ENCODE assay signal across 18 mouse cellular contexts in genomic region chr13:113584431-113584830, GRCm38 (mm10).
"Had no signal": no experiment of that assay in that cellular context is flagged by ENCODE, and none has a peak within 500 bp of the region (broad histone marks: within the 10 kb centered on the region; RNA-seq: fewer than 3 reads in every experiment).

No protein-coding gene starts in this region.

- DNase-seq: lung, embryonic 14.5 days; lung, postnatal 10 days; lung, postnatal 4 days; midbrain, embryonic 14.5 days; retina, postnatal 1 day; right cerebral cortex, adult 18-20 months; right cerebral cortex, postnatal 25 days; right cerebral cortex, postnatal 4 days; spleen, adult 18-20 months; thymus, adult 18-20 months; thymus, postnatal 14 days; thymus, postnatal 36 days had no signal

- H3K36me3 ChIP-seq: midbrain, embryonic 10.5 days; midbrain, embryonic 12.5 days; neural tube, embryonic 13.5 days; neural tube, embryonic 15.5 days had no signal

- ATAC-seq: midbrain, embryonic 16.5 days had no signal

- H3K27me3 ChIP-seq: midbrain, embryonic 12.5 days; neural tube, embryonic 13.5 days; neural tube, embryonic 15.5 days had no signal

- H3K4me3 ChIP-seq: midbrain, embryonic 10.5 days; midbrain, embryonic 12.5 days; myocyte; neural tube, embryonic 13.5 days; neural tube, embryonic 15.5 days had no signal

- H3K27ac ChIP-seq: midbrain, embryonic 10.5 days; midbrain, embryonic 12.5 days; neural tube, embryonic 13.5 days; neural tube, embryonic 15.5 days had no signal

- H3K9me3 ChIP-seq: midbrain, embryonic 10.5 days; midbrain, embryonic 12.5 days; neural tube, embryonic 13.5 days; neural tube, embryonic 15.5 days had no signal

- H3K4me2 ChIP-seq: lung, embryonic 14.5 days; midbrain, embryonic 12.5 days; neural tube, embryonic 13.5 days; neural tube, embryonic 15.5 days had no signal

- H3K9ac ChIP-seq: lung, embryonic 14.5 days; midbrain, embryonic 12.5 days; neural tube, embryonic 13.5 days; neural tube, embryonic 15.5 days had no signal
